Mouse (Mus musculus) spleen, postnatal 36 days (tissue): ENCODE results near the gene Slc17a2.
"Not testable (repeated sequence)": the region's sequence is repeated elsewhere in the genome, so short reads cannot be mapped to it uniquely, and the experiment has no call there.

ENCODE experiments used
- DNase-seq, 2 experiments: peaks; one replicate each; pipeline ENCODE4 v3.0.0; 2022; ENCODE audit warnings: low spot score in 2 of 2, mixed read lengths in 1 of 2

Gene Slc17a2

GRCm38 (mm10) chr13:23806422-23807052 lies at the start of gene Slc17a2:
Slc17a2 (plus strand) TSS chr13:23806993.
- no peak for DNase-seq

GRCm38 (mm10) chr13:23757211-23757773 lies 49.5 kb upstream of the Slc17a2 start:
- no peak for DNase-seq

- no peak for DNase-seq
Observed at GRCm38 (mm10) chr13:23757921-23758320, 48.9 kb upstream of the Slc17a2 start.

GRCm38 (mm10) chr13:23759251-23759771 lies 47.5 kb upstream of the Slc17a2 start:
- DNase-seq = no peak

GRCm38 (mm10) chr13:23759916-23760239 lies 46.9 kb upstream of the Slc17a2 start:
- no peak for DNase-seq

- no peak for DNase-seq
Observed at GRCm38 (mm10) chr13:23760240-23760971, 46.4 kb upstream of the Slc17a2 start.

GRCm38 (mm10) chr13:23760972-23761864 lies 45.6 kb upstream of the Slc17a2 start, which contains the start of gene Hist1h4a:
Hist1h4a (minus strand) TSS chr13:23761230.
- DNase-seq = peak; percentile 96 to 97

GRCm38 (mm10) chr13:23761871-23762821 lies 44.6 kb upstream of the Slc17a2 start, which contains the start of gene Hist1h3a:
Hist1h3a (minus strand) TSS chr13:23762386.
- peak; percentile 72 to 83 for DNase-seq

GRCm38 (mm10) chr13:23763242-23763585 lies 43.6 kb upstream of the Slc17a2 start:
- no peak for DNase-seq

- peak; percentile 88 to 90 for DNase-seq
Observed at GRCm38 (mm10) chr13:23763586-23764323, 43.0 kb upstream of the Slc17a2 start, which contains the start of gene Hist1h1a. Hist1h1a (plus strand) TSS chr13:23763666.

GRCm38 (mm10) chr13:23764324-23765171 lies 42.2 kb upstream of the Slc17a2 start:
- no peak for DNase-seq

GRCm38 (mm10) chr13:23765172-23765513 lies 41.6 kb upstream of the Slc17a2 start:
- DNase-seq = no peak

- DNase-seq = no peak
Observed at GRCm38 (mm10) chr13:23766772-23767171, 40.0 kb upstream of the Slc17a2 start.

- DNase-seq = no peak
Observed at GRCm38 (mm10) chr13:23768834-23769397, 37.9 kb upstream of the Slc17a2 start.

- DNase-seq = not testable (repeated sequence)
Observed at GRCm38 (mm10) chr13:23769613-23770012, 37.2 kb upstream of the Slc17a2 start, which contains the start of gene Trim38. Trim38 (plus strand) TSS chr13:23769913.

- DNase-seq = peak; percentile 16 to 44
Observed at GRCm38 (mm10) chr13:23772561-23773313, 34.1 kb upstream of the Slc17a2 start.

GRCm38 (mm10) chr13:23778339-23778738 lies 28.5 kb upstream of the Slc17a2 start:
- DNase-seq = no peak

- DNase-seq = no peak
Observed at GRCm38 (mm10) chr13:23779025-23779424, 27.8 kb upstream of the Slc17a2 start.
